Mouse (Mus musculus) liver, embryonic 13.5 days (tissue): ENCODE data around the gene Wfdc11. TPM values are rescaled to one million over a fixed set of nuclear protein-coding genes. Genes with fewer than 3 reads are reported as not detected.
"Not testable (repeated sequence)": the region's sequence is repeated elsewhere in the genome, so short reads cannot be mapped to it uniquely, and the experiment has no call there.

ENCODE experiments used
- ATAC-seq: fragments of 200-750 bp; cut with Nextera tagmentation; 2 replicates; pipeline ENCODE4 v1.8.0; 2017; ENCODE audit warnings: low read depth, mild to moderate bottlenecking, moderate number of reproducible peaks, moderate library complexity
- DNase-seq: peaks from one replicate; pipeline ENCODE4 v3.0.0; 2022
- H3K27ac ChIP-seq: fragments of 300-500 bp; sonication (generic); 2 replicates; pipeline ENCODE4 v1.5.1; 2015; ENCODE audit warnings: moderate library complexity, mild to moderate bottlenecking, inconsistent platforms
- H3K27me3 ChIP-seq: fragments of 300-500 bp; sonication (generic); 2 replicates; pipeline ENCODE4 v1.6.1; 2015; ENCODE audit warnings: mild to moderate bottlenecking, inconsistent platforms
- H3K36me3 ChIP-seq: fragments of 300-500 bp; sonication (generic); 2 replicates; pipeline ENCODE4 v1.6.1; 2015; ENCODE audit warnings: mild to moderate bottlenecking, inconsistent platforms
- H3K4me1 ChIP-seq: fragments of 300-500 bp; sonication (generic); replicated peaks from 2 replicates; pipeline ENCODE4 v1.6.1; 2015; ENCODE audit warnings: inconsistent platforms
- H3K4me2 ChIP-seq: fragments of 300-500 bp; sonication (generic); 2 replicates; pipeline ENCODE4 v1.6.1; 2015; ENCODE audit warnings: inconsistent platforms, mild to moderate bottlenecking, moderate library complexity
- H3K4me3 ChIP-seq: fragments of 300-500 bp; sonication (generic); replicated peaks from 2 replicates; pipeline ENCODE4 v1.5.1; 2015; ENCODE audit warnings: mild to moderate bottlenecking, inconsistent platforms
- H3K9ac ChIP-seq: fragments of 300-500 bp; sonication (generic); 2 replicates; pipeline ENCODE4 v1.6.1; 2015; ENCODE audit warnings: mild to moderate bottlenecking, inconsistent platforms
- H3K9me3 ChIP-seq: fragments of 300-500 bp; sonication (generic); replicated peaks from 2 replicates; pipeline ENCODE4 v1.6.1; 2016; ENCODE audit warnings: inconsistent platforms
- WGBS: fragments of 180-500 bp; shearing (Covaris S2); methylation state at CpG from one replicate; pipeline ENCODE4 v1.1.7; 2015; ENCODE audit not compliant: insufficient replicate concordance; 5-methylcytosine and 5-hydroxymethylcytosine counted together
- polyA plus RNA-seq: library from polyadenylated mRNA; unstranded; fragments of >200 nt; fragmentation: Nextera tagmentation; extraction: Ambion mirVana; gene quantifications from 2 replicates; pipeline ENCODE4 v1.2.1, GENCODE M21; 2015

Gene Wfdc11
- polyA plus RNA-seq: not detected in 2 replicates

DNA sequence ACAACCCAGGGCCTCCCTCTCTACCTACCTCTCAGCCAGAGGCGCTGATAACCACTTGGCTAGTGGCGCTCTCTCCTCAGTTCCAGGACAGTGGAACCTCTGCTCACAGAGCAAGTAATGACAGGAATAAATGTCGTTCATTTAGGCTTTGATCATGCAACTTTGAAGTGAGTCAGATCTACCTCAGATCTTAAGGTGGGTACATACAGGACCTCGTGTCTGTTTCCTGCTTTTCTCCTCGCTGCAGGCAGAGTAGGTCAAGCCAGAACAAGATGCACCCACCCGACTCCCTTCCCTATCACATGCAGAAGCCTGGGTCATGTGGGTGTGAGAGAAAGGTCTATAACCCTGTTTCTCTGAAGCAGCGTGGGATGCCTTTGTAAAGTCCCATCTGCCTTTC is at the start of gene Wfdc11:
TSS of gene Wfdc11 (minus strand) at position 101 of the 400 bp plus-strand sequence.
- no peaks in the 10 kb centered on the region; the same call in 1 of the 2 replicates for H3K4me1 ChIP-seq
- no peak for ATAC-seq
- H3K27ac ChIP-seq: no peak within 1 kb of the TSS
- WGBS: 61% methylated on average over 7 of the region's 7 CpGs
- no peak within 1 kb of the TSS for H3K4me2 ChIP-seq
- no peak for DNase-seq
- no peaks in the 10 kb centered on the region for H3K36me3 ChIP-seq
- H3K27me3 ChIP-seq: no peaks in the 10 kb centered on the region
- no peak within 1 kb of the TSS for H3K4me3 ChIP-seq
- no peak within 1 kb of the TSS for H3K9ac ChIP-seq
- no peaks in the 10 kb centered on the region for H3K9me3 ChIP-seq

DNA sequence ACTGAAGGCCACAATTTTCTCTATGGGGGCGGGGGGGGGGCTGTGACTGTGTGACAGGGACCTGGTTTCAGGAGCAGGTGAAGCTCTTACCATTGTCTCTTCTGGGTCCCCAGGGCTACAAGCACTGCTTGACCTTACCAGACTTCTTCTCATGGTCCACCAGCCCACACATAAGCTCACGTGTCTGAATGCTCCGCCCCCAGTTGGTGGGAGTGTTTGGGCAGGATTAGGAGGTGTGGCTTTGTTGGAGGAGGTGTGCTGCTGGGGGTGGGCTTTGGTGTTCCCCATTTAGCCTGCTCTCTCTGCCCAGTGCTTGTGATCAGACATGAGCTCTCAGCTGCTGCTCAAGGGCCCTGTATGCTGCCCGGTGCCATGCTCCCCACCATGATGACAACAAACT is 49.4 kb upstream of the Wfdc11 start:
- ATAC-seq (no peak), DNase-seq (no peak)
- H3K36me3 ChIP-seq: no peaks in the 10 kb centered on the region
- H3K9ac ChIP-seq: no peak overlapping the region
- no peak overlapping the region for H3K4me2 ChIP-seq
- H3K27me3 ChIP-seq: no peaks in the 10 kb centered on the region
- WGBS: 49% methylated on average over 4 of the region's 4 CpGs
- no peaks in the 10 kb centered on the region for H3K9me3 ChIP-seq
- H3K27ac ChIP-seq: no peak overlapping the region
- H3K4me3 ChIP-seq: no peak overlapping the region
- H3K4me1 ChIP-seq: no peaks in the 10 kb centered on the region

DNA sequence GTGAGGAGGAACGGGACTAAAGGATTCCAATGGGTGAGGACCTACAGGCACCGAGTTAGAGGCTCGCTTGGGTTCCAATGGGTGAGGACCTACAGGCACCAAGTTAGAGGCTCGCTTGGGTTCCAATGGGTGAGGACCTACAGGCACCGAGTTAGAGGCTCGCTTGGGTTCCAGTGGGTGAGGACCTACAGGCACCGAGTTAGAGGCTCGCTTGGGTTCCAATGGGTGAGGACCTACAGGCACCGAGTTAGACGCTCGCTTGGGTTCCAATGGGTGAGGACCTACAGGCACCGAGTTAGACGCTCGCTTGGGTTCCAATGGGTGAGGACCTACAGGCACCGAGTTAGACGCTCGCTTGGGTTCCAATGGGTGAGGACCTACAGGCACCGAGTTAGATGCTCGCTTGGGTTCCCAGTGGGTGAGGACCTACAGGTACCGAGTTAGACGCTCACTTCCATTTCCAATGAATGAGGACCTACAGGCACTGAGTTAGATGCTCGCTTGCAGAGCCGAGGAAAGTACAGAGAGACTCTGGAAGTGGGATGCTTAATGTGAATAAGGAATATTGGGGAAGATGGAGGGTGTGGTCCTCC is 42.4 kb upstream of the Wfdc11 start:
- not testable (repeated sequence) for H3K27ac ChIP-seq, H3K4me2 ChIP-seq, H3K27me3 ChIP-seq, H3K4me1 ChIP-seq, H3K4me3 ChIP-seq, DNase-seq, H3K9me3 ChIP-seq, ATAC-seq, H3K9ac ChIP-seq, H3K36me3 ChIP-seq
- WGBS: 79% methylated on average over 23 of the region's 23 CpGs

DNA sequence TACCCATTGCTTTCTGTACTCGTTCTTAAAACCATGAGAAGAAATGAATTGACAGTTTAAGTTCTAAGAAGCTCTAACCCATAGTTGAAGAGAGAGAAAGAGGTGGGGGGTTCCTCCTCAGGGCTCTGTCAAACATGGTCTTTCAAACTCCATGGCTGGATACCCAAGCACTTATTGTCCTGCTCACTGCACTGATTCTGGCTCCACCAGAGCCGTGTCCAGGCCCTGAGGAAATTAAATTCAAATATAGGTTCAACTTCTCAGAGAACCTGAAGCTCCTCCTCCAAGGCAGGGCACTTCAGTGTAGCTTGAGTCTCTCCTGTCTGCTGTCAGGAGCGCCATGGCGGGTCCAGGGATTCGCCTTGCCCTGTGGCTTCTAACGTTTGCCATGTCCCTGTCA is 41.1 kb upstream of the Wfdc11 start, which contains the start of gene Spint5:
TSS of gene Spint5 (plus strand) at position 301 of the 400 bp plus-strand sequence.
- Histone ChIP-seq H3K27ac (no peak within 1 kb of the TSS), H3K9ac (no peak within 1 kb of the TSS), H3K36me3 (no peaks in the 10 kb centered on the region), H3K4me2 (no peak within 1 kb of the TSS), H3K4me1 (no peaks in the 10 kb centered on the region), H3K27me3 (no peaks in the 10 kb centered on the region), H3K9me3 (no peaks in the 10 kb centered on the region), H3K4me3 (no peak within 1 kb of the TSS)
- DNase-seq (no peak), ATAC-seq (no peak)
- 54% methylated on average over 6 of the region's 6 CpGs for WGBS

DNA sequence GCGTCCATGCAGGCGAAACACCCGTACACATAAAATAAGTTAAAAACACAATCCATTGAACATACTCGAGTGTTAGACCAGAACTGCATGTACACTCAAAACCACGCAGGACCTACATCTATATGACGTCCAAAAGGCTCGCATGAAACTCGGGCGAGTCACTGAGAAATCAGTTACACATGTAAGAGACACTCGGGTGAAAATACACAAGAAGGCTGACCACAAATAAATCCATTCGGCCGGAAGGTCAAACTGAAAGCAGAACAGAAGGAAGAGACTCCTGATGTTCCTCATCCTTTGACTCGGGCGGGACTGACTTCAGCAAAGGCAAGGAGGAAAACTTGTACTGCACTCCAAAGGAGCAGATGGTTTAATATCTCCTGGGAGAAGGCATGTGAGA is 32.1 kb upstream of the Wfdc11 start:
- no peak for ATAC-seq
- Histone ChIP-seq H3K9me3 (0 out of 2 replicates have a peak, but pooled peaks cover 3% of the 10 kb centered on the region), H3K9ac (no peak overlapping the region), H3K4me2 (no peak overlapping the region), H3K4me3 (no peak overlapping the region), H3K36me3 (no peaks in the 10 kb centered on the region), H3K27me3 (no peaks in the 10 kb centered on the region; the same call in 1 of the 2 replicates), H3K27ac (no peak overlapping the region), H3K4me1 (no peaks in the 10 kb centered on the region)
- no peak for DNase-seq
- WGBS: 72% methylated on average over 14 of the region's 14 CpGs

DNA sequence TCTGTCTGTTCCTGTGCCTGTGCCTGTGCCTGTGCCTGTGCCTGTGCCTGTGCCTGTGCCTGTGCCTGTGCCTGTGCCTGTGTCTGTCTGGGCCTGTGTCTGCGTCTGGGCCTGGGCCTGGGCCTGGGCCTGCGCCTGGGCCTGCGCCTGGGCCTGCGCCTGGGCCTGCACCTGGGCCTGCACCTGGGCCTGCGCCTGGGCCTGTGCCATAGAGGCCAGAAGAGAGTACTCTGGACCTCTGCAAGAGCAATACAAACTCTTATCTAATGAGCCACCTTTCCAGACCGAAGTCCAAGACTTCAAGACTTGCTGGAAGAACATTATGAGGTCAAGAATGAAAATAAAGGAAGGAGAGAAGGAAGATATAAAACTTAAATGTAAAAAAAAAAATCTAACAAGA is 31.4 kb upstream of the Wfdc11 start:
- Histone ChIP-seq H3K4me2 (no peak overlapping the region), H3K9ac (no peak overlapping the region), H3K27ac (no peak overlapping the region), H3K9me3 (0 out of 2 replicates have a peak, but pooled peaks cover 3% of the 10 kb centered on the region), H3K27me3 (no peaks in the 10 kb centered on the region; the same call in 1 of the 2 replicates), H3K4me3 (no peak overlapping the region), H3K36me3 (no peaks in the 10 kb centered on the region), H3K4me1 (no peaks in the 10 kb centered on the region)
- no peak for ATAC-seq
- DNase-seq: no peak
- 78% methylated on average over 6 of the region's 6 CpGs for WGBS

DNA sequence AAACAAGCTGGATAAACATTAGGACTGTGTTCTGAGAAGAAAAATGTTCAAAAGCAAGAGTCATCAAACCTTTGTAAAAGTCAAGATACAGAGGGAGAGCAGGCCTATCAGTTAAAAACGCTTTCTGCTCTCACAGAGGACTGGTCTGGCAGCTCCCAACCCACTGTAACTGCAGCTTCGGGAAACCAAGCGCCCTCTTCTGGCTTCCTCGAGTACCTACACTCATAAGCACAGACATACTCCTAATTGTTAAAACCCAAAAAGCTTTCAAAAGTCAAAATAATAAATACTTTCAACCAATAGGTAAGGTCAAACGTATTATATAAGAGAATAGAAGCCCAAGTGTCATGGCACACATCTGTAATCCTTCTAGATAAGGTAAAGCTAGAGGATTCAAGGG is 30.3 kb upstream of the Wfdc11 start:
- Histone ChIP-seq H3K36me3 (no peaks in the 10 kb centered on the region), H3K4me3 (no peak overlapping the region), H3K4me1 (no peaks in the 10 kb centered on the region), H3K4me2 (no peak overlapping the region), H3K27me3 (no peaks in the 10 kb centered on the region; the same call in 1 of the 2 replicates), H3K9ac (no peak overlapping the region), H3K27ac (no peak overlapping the region), H3K9me3 (0 out of 2 replicates have a peak, but pooled peaks cover 3% of the 10 kb centered on the region)
- ATAC-seq: no peak
- 58% methylated on average over 5 of the region's 5 CpGs for WGBS
- no peak for DNase-seq

DNA sequence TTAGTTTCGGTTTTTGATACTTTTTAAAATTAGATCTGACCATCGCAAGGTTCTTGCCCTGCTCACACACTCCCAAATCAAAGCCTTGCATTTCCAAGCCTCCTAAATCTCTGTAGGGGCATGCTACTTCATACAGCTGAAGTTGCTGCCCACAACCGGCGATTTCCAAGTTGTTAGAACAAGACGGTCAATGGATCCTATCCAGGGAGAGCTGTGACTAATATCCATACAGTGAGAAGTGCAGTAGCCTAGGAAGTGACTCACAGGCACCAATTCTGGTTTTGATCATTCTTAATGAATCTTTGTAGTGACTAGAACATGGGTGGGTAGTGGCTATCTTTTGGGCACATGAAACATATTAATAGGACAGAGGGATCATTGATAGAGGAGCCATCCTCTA is 27.9 kb upstream of the Wfdc11 start:
- no peak overlapping the region for H3K4me2 ChIP-seq
- no peaks in the 10 kb centered on the region for H3K4me1 ChIP-seq
- H3K36me3 ChIP-seq: no peaks in the 10 kb centered on the region
- ATAC-seq: no peak
- H3K27me3 ChIP-seq: no peaks in the 10 kb centered on the region
- no peak for DNase-seq
- no peak overlapping the region for H3K9ac ChIP-seq
- no peak overlapping the region for H3K27ac ChIP-seq
- WGBS: 68% methylated on average over 5 of the region's 5 CpGs
- H3K4me3 ChIP-seq: no peak overlapping the region
- 0 out of 2 replicates have a peak, but pooled peaks cover 3% of the 10 kb centered on the region for H3K9me3 ChIP-seq

DNA sequence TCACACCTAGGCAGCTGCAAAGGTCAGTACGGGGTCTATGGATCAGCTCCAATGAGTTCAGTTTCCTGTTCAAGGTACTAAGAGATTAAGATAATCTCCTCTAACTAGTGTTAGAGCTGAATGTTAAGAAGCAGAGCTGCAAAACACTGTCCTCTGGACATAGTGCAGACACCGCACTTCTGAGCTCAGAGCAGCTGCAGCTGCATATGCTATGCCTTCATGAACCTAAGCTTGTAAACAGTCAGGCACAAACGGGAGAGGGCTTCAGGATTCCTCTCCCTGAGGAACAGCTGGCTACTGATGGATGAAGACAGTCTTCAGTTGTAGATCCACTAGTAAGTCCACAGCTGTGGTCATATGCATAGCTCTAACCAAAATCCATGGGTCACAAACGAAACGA is 27.1 kb upstream of the Wfdc11 start:
- Histone ChIP-seq H3K27me3 (no peaks in the 10 kb centered on the region), H3K9ac (no peak overlapping the region), H3K27ac (no peak overlapping the region), H3K4me1 (no peaks in the 10 kb centered on the region), H3K36me3 (no peaks in the 10 kb centered on the region), H3K4me3 (no peak overlapping the region), H3K4me2 (no peak overlapping the region), H3K9me3 (0 out of 2 replicates have a peak, but pooled peaks cover 3% of the 10 kb centered on the region)
- WGBS: 67% methylated on average over 5 of the region's 5 CpGs
- DNase-seq (no peak), ATAC-seq (no peak)

DNA sequence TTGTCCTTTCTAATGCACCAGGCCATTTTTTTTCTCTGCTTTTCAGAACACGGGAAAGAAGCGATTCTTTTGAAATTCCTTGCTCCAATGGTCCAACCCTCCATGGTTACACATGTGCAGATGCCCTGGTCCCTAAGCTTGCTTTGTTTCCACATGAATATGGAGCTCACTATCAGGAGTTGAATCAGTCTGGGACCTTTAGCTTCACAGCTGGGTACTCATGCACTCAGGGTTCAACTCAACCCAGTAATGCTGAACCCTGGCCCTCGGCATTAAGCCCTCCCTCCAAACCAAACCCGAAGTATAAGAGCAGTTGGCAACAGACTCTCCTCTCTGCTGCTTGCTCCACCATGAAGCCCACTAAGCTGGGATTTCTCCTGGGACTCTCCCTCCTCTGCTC is 24.3 kb upstream of the Wfdc11 start, which contains the start of gene Spint4:
TSS of gene Spint4 (plus strand) at position 301 of the 400 bp plus-strand sequence.
- H3K9me3 ChIP-seq: no peaks in the 10 kb centered on the region
- DNase-seq (no peak), ATAC-seq (no peak)
- 63% methylated on average over 4 of the region's 4 CpGs for WGBS
- no peak within 1 kb of the TSS for H3K4me3 ChIP-seq
- no peaks in the 10 kb centered on the region for H3K27me3 ChIP-seq
- H3K9ac ChIP-seq: no peak within 1 kb of the TSS
- no peaks in the 10 kb centered on the region for H3K4me1 ChIP-seq
- H3K27ac ChIP-seq: no peak within 1 kb of the TSS
- no peaks in the 10 kb centered on the region for H3K36me3 ChIP-seq
- no peak within 1 kb of the TSS for H3K4me2 ChIP-seq

DNA sequence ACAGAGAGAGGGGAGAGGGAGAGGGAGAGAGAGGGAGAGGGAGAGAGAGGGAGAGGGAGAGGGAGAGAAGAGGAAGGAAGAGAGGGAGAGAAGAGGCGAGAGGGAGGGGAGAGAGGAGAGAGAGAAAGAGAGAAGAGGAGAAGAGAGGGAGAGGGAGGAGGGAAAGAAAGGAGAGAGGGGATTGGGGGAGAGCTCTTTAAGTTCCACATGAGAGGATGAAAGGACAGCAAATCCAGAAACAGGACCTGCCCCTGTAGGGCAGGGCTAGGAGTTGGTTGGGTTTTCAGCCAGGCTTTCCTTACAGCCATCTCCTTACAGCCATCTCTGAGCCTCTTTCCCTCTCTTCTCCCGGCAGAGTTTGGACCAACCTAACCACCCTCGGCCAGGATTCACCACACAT is 10.9 kb upstream of the Wfdc11 start, which contains the start of gene Wfdc13:
TSS of gene Wfdc13 (plus strand) at position 301 of the 400 bp plus-strand sequence.
- no peak within 1 kb of the TSS for H3K4me3 ChIP-seq
- H3K27ac ChIP-seq: no peak within 1 kb of the TSS
- DNase-seq (no peak), ATAC-seq (no peak)
- no peaks in the 10 kb centered on the region for H3K9me3 ChIP-seq
- no peaks in the 10 kb centered on the region for H3K27me3 ChIP-seq
- H3K9ac ChIP-seq: no peak within 1 kb of the TSS
- no peak within 1 kb of the TSS for H3K4me2 ChIP-seq
- H3K4me1 ChIP-seq: no peaks in the 10 kb centered on the region
- H3K36me3 ChIP-seq: no peaks in the 10 kb centered on the region
- WGBS: 43% methylated on average over 3 of the region's 3 CpGs

DNA sequence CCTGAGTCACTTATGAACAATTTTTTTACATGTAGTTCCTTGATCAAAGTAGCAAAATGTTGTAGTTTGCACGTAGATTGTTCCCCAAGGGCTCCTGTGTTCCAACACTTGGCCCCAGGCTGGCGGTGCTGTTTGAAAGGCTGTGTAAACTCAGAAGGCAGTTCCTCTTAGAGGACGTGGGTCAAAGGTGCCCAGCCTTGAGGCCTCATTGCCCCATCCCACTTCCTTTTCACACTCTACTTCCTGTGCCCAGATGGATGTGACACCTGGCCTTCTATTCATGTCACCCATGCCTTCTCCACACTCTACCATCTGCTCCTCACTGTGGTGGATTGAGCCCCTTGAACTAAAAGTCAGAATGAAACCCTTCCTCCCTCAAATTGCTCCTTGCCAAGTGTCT is 6.0 kb upstream of the Wfdc11 start:
- 22% methylated on average over 3 of the region's 3 CpGs for WGBS

More for the DNA sequence above, 6.0 kb upstream of the Wfdc11 start:
- H3K9ac ChIP-seq: no peak overlapping the region
- ATAC-seq (no peak), DNase-seq (no peak)
- H3K27me3 ChIP-seq: no peaks in the 10 kb centered on the region
- H3K4me1 ChIP-seq: peaks cover 4% of the 10 kb centered on the region
- no peak overlapping the region for H3K4me2 ChIP-seq
- no peak overlapping the region for H3K4me3 ChIP-seq
- H3K9me3 ChIP-seq: no peaks in the 10 kb centered on the region
- no peaks in the 10 kb centered on the region for H3K36me3 ChIP-seq
- H3K27ac ChIP-seq: no peak overlapping the region
